Mouse (Mus musculus): Measurements from ENCODE around the gene Dner.

Dner gene

DNA sequence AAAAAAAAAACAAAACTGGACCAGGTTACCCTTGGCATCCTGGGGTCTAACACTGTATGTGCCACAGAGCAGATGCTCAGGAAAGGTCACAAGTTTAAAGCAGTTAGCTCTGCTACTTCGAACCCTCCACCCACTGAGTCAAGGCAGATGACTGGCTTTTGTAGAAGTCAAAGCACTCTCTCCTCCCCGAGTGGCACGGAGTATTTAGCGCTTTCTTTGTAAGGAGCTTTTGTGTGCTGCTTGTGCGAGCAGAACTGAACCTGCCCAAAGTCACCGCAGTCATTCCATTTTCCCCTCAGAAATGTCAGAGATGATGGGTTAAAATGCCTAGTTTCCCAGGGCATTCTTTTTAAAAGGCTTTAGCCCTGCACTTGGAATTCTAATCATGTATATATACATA, 59.1 kb downstream of the Dner start:
- DNase-seq (ENCODE audit: low read depth, low spot score), result no peak

- DNase-seq (ENCODE audit: low read depth, low spot score), result no peak
Observed at GRCm38 (mm10) chr1:84628244-84628643, 67.8 kb downstream of the Dner start.

DNA sequence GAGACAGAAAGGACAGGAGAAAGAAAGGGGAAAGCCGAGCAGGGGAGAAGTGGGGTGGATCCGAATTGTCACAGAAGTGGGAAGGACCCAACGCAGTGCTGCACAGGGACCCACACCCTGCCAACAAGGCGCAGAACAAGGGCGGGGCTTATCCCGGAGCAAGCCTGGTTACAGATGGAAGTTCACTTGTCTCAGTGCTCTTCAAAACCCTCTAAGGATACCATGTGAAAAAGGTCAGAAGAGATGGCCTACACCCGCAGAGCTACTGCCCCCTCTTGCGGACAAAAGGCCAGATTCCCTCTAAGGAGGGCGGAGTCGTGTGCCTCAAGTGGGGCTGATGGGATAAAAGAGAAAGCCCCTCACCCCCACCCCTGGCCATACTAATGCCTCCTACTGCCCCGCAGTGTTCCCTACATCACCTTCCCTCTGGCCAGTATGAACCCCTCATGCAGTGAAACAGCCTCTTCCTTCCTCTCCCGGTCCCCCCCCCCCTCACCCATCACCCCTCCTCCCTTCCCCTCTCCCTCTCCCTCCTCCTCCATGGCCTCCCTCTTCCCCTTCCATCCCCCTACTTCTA, 73.0 kb downstream of the Dner start:
- DNase-seq (ENCODE audit: low read depth, low spot score), result no peak

DNA sequence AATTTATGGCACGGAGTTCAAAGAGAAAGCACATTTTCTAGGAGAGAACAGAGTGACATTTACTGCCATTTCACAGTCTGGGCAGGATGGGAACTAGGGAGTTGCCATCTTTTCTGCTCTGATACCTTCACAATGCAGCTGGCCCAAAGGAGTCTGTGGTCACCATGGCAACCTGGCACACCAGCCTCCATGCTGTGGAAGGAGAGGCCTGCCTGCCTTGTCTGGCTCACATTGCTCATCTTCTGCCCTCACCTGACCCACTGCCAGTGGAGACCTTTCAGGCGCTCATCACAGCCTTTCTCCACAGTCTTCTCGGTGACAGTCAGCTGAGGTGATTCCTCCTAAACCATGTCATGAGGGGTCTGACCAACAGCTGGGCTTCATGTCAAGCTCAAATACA, 74.7 kb downstream of the Dner start:
- peak; percentile 7 for DNase-seq (ENCODE audit: low read depth, low spot score)

GRCm38 (mm10) chr1:84619131-84619760, 76.8 kb downstream of the Dner start:
- no peak for DNase-seq (ENCODE audit: low read depth, low spot score)

- DNase-seq (ENCODE audit: low read depth, low spot score), result no peak
Observed at GRCm38 (mm10) chr1:84618094-84618493, 77.9 kb downstream of the Dner start.

DNA sequence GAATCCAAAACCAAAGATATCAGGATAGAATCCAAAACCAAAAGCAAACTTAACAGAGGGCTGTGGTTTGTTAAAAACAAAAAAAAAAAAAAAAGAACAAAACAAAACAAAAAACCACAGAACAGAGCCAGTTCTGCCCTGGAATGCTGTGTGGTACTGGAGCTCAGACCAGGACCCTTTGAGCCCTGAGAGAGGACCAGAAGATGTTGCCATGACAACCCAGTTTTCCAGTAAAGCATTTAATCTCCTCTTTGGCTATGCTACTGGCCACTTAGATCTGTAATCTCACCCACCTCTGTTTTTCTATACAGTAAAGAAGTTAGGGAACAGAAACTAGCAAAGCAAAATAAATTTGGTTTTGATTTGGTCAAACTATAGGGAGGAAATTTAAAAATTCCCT, 79.9 kb downstream of the Dner start:
- no peak for DNase-seq (ENCODE audit: low read depth, low spot score)

DNA sequence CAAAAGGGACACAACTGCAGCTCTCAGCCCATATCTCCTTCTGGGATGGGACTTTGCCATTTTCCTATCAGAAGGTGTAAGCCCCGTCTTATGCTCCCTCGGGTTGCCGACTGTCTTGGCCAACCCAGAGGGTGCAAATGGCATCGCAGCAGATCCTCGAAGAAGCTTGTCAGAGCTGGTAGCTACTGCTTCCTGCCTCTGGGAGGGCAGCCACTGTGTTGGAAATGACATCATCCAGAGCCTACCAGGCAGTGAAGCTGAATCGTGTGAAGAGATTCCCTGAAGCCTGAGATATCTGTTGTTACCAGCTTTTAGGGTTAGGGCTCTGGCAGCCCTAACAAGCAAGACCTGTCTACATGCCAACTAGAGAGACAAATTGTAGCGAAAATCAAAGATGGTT, 81.4 kb downstream of the Dner start:
- DNase-seq (ENCODE audit: low read depth, low spot score), result no peak

GRCm38 (mm10) chr1:84613119-84613518, 82.9 kb downstream of the Dner start:
- DNase-seq (ENCODE audit: low read depth, low spot score), result no peak

DNA sequence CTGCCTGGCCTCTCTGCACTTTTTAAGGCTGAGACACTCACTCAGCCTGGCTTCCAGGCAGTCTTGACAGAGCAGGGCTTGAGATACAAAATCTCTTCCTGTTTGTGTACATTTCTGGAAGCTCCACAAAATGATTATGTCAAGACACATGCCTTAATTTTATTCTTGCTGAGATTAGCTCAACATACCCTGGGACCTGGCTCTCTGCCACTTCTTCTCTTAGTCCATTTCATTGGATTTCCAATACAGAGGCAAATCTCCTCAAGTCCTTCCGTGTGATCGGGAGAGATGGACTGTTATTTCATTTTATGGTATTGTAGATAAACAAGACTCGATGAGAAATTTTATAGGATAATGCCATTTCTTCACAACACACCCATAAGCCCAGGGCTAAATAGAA, 84.7 kb downstream of the Dner start:
- no peak for DNase-seq (ENCODE audit: low read depth, low spot score)

DNA sequence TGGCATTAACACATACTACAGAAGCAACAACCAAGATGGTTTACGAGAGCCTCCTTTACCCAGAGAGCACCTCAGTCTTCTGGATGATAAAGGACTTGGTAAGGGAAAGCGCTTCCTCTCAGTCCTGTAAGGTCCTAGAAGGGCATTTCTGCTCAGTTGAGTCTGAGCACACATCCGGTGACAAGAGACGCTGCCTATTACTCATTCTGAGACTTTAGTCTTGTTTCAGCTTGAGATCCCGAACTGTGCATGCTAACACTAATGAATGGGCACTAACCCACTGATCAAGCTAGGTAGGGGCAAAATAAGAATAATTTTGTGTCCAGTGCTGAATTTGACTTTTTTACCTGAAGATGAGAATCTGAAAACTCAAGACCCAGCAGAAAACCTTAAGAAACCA, 97.0 kb downstream of the Dner start:
- DNase-seq (ENCODE audit: low read depth, low spot score), result no peak

DNA sequence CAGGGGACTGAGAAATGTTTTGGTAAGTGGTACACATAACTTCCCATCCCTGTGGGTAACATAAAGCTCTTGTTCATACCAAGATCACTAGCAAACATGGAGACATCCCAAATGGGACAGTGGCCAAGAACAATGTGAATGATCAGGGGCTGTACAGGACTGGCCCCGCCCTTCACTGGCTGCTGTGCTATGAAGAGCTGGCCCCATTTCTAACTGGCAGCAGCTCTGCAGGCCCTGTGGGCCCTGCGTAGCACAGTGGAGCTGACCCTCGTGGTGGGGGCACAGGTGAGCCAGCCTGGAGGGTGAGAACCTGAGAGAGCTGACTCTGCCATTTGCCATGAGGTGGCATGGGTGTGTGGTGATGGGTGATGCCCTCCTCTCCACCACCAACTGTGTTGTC, 100.0 kb downstream of the Dner start:
- peak; percentile 51 for DNase-seq (ENCODE audit: low read depth, low spot score)

GRCm38 (mm10) chr1:84592394-84592793, 103.6 kb downstream of the Dner start:
- no peak for DNase-seq (ENCODE audit: low read depth, low spot score)

- DNase-seq (ENCODE audit: low read depth, low spot score), result no peak
Observed at GRCm38 (mm10) chr1:84590534-84590933, 105.5 kb downstream of the Dner start.

DNA sequence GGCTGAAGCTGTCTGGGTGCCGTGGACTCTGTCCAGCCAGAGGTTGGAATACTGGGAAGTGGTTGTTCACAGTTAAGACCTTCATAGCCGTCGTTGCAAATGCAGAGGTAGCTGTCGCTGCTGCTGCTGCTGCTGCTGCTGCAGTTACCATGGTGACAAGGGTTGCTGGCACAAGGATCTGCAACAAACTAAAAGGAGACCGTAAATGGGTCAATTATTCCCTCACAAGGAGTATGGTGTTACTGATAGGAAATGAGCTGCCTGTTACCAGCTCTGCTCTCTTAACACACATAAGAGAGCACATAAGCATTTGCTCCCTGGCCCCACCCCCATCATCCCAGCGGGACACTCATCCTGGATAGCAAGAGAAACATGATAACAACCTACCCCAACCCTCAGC, 110.6 kb downstream of the Dner start:
- no peak for DNase-seq (ENCODE audit: low read depth, low spot score)

GRCm38 (mm10) chr1:84581812-84582211, 114.2 kb downstream of the Dner start:
- DNase-seq (ENCODE audit: low read depth, low spot score), result peak; percentile 84

DNA sequence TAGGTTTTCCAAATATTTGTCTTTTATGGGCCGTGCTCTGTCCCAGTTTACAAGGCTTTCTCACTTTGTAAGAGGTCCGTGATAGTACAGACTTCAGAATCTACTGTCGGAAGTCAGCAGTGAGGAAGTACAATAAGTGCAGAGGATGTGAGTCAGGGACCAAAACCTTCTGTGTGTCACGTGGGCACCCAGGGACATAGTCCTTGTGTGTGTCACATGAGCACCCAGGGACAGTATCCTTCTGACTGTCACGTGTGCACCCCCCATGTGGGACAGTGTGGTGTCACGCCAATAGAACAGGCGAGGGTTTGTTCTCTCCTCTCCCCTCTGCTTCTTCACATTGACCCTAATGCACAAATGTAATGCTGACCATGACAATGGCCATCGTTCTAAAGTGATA, 134.2 kb downstream of the Dner start:
- no peak for DNase-seq (ENCODE audit: low read depth, low spot score)

GRCm38 (mm10) chr1:84561387-84561786, 134.6 kb downstream of the Dner start:
- DNase-seq (ENCODE audit: low read depth, low spot score), result no peak

DNA sequence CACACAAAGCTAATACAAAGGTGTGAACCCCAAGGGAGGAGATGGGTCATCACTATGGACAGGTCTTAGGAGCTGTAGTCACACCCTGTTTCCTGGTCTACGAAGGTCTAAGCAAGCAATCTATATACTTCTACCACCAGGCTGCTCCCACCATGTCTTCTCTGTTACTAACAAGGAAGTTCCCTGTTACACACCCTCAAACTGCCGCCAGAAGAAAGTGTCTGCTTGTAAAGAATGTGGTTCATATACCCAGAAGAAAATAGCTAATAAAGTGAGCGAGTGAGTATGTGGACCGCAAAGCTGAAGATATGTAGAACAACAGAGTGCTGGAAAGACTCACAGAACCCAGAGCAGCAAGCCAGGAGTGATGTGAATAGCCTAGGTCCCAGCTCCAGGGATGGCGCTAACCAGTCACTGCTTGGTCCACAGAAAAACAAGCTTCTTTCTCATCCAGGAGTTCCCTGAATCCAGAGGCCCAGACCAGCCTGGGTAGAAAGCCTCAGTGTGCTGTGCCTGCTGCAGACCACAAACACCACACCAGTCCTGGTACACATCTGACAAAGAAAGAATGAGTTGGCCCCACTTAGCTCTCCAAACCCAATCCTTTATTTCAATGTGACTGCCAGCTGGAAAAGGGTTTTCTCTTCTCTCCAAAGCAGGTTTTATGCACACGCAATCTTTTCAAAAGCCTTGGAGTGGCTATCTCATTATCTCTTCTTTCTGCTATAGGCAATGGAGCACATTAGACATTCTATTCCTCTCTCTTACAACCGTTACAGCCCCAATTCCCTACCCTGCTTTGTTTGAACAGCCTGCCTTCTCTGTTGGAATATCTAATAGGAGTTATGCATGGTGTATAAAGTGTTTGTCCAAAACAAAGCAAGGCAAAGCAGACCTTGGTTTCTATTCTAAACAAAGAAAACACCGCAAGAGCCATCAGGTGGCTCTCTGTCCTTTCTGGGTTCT, 139.2 kb downstream of the Dner start:
- DNase-seq (ENCODE audit: low read depth, low spot score), result no peak

DNA sequence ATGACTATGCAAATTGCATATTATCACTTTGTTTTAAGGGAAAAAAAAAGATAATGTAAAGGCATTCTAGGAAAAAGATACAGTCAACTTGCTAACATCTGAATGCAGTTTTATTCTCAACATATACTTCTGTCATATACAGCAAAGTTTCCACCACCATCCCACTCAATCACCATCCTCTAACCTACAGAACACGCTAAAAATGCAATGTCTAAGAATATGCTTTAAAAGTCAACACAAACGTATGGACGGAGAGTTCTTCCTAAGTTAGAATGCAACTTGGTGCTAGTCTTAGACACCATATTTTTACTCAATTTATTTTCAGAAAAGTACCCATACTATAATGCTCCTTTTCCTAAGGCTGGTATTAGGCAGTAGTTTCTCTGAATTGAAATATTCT, 144.0 kb downstream of the Dner start:
- DNase-seq (ENCODE audit: low read depth, low spot score), result no peak

DNA sequence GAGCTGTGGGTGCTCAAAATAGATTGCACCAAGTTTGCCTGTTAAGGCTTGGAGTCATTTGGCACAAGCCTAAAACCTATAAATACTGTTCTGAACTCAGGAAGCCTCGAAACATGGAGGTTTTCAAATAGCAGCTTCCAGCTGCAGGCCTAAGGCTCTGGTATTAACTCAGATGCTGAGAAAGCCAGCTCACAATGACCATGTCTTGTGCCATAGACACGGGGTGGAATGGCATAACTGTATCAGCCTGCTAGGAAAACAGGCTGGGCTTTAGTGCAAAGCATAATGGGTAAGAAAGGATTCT, 146.0 kb downstream of the Dner start:
- DNase-seq (ENCODE audit: low read depth, low spot score), result no peak

DNA sequence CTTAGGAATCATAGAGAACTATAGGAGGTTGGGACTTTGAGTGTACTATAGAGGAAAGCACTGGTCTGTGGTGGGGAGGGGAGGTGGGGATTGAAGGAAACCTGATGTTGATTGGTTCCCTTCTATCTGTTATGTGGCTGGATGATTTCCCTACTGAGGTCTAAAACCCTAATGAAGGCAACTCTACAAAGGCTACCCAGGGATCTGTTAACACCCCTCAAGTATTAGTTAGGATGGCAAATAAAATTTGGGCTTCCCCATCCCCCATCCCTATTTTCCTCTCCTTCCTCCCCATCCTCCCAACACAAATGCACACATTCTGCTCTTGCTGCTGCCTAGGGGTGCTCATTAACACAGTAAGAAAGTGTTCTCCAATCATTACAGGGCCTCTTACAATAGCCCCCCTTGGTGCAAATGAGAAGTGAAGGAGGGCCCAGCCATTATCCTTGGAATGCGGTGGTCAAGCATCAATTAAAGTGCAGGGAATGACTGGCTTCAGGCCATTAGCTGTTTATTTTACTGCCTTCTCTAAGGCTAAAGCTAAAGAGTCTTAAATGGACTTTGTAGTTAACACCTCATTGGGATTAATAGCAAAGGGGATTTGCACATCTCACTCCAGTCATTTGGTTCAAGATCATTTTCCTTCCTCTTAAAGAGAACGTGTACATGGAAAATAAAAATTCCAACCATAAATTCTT, 146.5 kb downstream of the Dner start:
- no peak for DNase-seq (ENCODE audit: low read depth, low spot score)
